Mouse (Mus musculus) ovary, adult 10 weeks (tissue): ENCODE results near the gene Sccpdh. TPM values are rescaled to one million over a fixed set of nuclear protein-coding genes. Genes with fewer than 3 reads are reported as not detected.

Experiments
- polyA plus RNA-seq: library from polyadenylated mRNA; stranded (reverse); fragments of 350-450 nt; fragmentation: Illumina TruSeq; extraction: RNeasy Lipid Tissue Mini Kit (QIAGEN cat#74804); gene quantifications from one replicate; pipeline ENCODE4 v1.2.3, GENCODE M21; 2014

The Sccpdh gene
- 135 TPM for polyA plus RNA-seq

GRCm38 (mm10) chr1:179668013-179668805 is at the start of gene Sccpdh:
Gene Sccpdh, plus strand, starts transcription at chr1:179668210.

Other genes starting within 250 kb of the Sccpdh start
- gene Smyd3, start 150.2 kb upstream of the Sccpdh start, polyA plus RNA-seq: 9.2 TPM
- gene Tfb2m, start 121.9 kb upstream of the Sccpdh start, polyA plus RNA-seq: 135 TPM
- gene Cnst, start 121.8 kb upstream of the Sccpdh start, polyA plus RNA-seq: 22.9 TPM
- not detected for gene Kif28, start 77.1 kb downstream of the Sccpdh start, polyA plus RNA-seq
- gene Gm10518, start 135.2 kb downstream of the Sccpdh start, polyA plus RNA-seq: not detected
- gene Ahctf1, start 135.5 kb downstream of the Sccpdh start, polyA plus RNA-seq: 85.1 TPM